Mouse (Mus musculus) forebrain, embryonic 16.5 days (tissue): ENCODE measurements at regions not wholly inside any gene's neighbourhood (a gene's known extent, or its start where the extent isn't known, plus 50 kb on each side); places are given as distances from the start of the nearest gene placed in this dataset.

Experiments
- ATAC-seq: fragments of 200-750 bp; cut with Nextera tagmentation; 2 replicates; pipeline ENCODE4 v1.8.0; 2017; ENCODE audit warnings: mild to moderate bottlenecking, moderate library complexity
- H3K27ac ChIP-seq: fragments of 300-500 bp; sonication (generic); 2 replicates; pipeline ENCODE4 v1.5.1; 2014; ENCODE audit warnings: low read length, control low read depth
- H3K27me3 ChIP-seq: fragments of 300-500 bp; sonication (generic); replicated peaks from 2 replicates; pipeline ENCODE4 v1.6.1; 2014; ENCODE audit warnings: low read length; ENCODE audit not compliant: control insufficient read depth, insufficient read depth
- H3K36me3 ChIP-seq: fragments of 300-500 bp; sonication (generic); 2 replicates; pipeline ENCODE4 v1.6.1; 2014; ENCODE audit not compliant: control insufficient read depth, insufficient read depth
- H3K4me1 ChIP-seq: fragments of 300-500 bp; sonication (generic); replicated peaks from 2 replicates; pipeline ENCODE4 v1.6.1; 2014; ENCODE audit warnings: low read length; ENCODE audit not compliant: control insufficient read depth, insufficient read depth
- H3K4me2 ChIP-seq: fragments of 300-500 bp; sonication (generic); 2 replicates; pipeline ENCODE4 v1.6.1; 2014; ENCODE audit warnings: mild to moderate bottlenecking, low read length, control low read depth
- H3K4me3 ChIP-seq: fragments of 300-500 bp; sonication (generic); replicated peaks from 2 replicates; pipeline ENCODE4 v1.5.1; 2014; ENCODE audit warnings: mild to moderate bottlenecking, low read length, control low read depth
- H3K9ac ChIP-seq: fragments of 300-500 bp; sonication (generic); replicated peaks from 2 replicates; pipeline ENCODE4 v1.6.1; 2014; ENCODE audit warnings: low read depth, low read length, control low read depth
- H3K9me3 ChIP-seq: fragments of 300-500 bp; sonication (generic); 2 replicates; pipeline ENCODE4 v1.6.1; 2016; ENCODE audit warnings: low read length; ENCODE audit not compliant: control insufficient read depth
- WGBS: fragments of 180-500 bp; shearing (Covaris S2); extraction: QIAGEN DNeasy Blood & Tissue Kit; methylation state at CpG from one replicate; pipeline ENCODE4 v1.1.7; 2014; 5-methylcytosine and 5-hydroxymethylcytosine counted together

DNA sequence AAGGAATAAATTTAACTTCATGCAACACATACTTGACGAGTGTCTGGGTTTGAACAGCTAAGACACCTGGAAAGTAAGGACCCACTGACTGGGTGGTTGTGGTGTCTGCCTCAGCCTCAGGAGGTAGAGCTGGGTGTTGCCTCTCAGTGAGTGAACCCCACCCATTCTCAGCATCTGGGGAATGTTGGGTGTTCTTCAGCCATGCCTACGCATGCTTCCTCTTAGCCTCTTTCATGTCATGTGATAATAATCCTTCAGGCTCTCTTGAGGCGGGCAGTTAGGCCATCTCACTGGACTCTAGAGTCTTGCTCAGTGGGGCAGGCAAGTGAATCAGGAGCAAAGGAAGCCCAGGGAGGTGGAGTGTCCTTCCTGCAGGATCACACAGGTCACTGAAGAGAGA is 143.4 kb upstream of the Slc38a2 start:
- 0 out of 2 replicates have a peak, but pooled peaks cover 4% of the 10 kb centered on the region for H3K9me3 ChIP-seq
- ATAC-seq: no peak
- 92% methylated on average over 3 of the region's 3 CpGs for WGBS

DNA sequence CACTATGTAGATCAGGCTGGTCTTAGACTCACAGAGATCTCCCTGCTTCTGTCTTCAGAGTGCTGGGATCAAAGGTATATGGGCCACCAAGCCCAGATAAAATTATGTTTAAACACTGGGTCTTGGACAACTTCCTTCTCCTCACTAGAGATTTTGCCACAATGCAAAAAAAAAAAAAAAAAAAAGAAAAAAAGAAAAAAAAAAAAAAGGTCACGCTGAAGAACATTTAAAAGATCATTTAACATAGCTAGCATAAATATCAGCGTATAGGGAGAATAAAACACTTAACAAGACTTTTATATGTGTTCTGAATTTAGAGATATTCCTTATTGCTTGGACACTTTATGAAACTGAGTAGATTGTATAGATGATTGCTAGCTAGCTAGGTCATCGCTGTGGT is 137.1 kb upstream of the Slc38a2 start:
- WGBS: 96% methylated on average over 3 of the region's 3 CpGs
- no peak for ATAC-seq
- H3K27me3 ChIP-seq: no peaks in the 10 kb centered on the region
- H3K4me2 ChIP-seq: no peak overlapping the region
- H3K9me3 ChIP-seq: no peaks in the 10 kb centered on the region
- H3K9ac ChIP-seq: no peak overlapping the region
- no peak overlapping the region for H3K27ac ChIP-seq
- no peaks in the 10 kb centered on the region for H3K4me1 ChIP-seq
- no peak overlapping the region for H3K4me3 ChIP-seq
- no peaks in the 10 kb centered on the region for H3K36me3 ChIP-seq

More for the DNA sequence above, 143.4 kb upstream of the Slc38a2 start:
- Histone ChIP-seq H3K9ac (no peak overlapping the region), H3K27me3 (no peaks in the 10 kb centered on the region), H3K36me3 (no peaks in the 10 kb centered on the region), H3K4me1 (no peaks in the 10 kb centered on the region), H3K4me3 (no peak overlapping the region), H3K4me2 (no peak overlapping the region), H3K27ac (no peak overlapping the region)

DNA sequence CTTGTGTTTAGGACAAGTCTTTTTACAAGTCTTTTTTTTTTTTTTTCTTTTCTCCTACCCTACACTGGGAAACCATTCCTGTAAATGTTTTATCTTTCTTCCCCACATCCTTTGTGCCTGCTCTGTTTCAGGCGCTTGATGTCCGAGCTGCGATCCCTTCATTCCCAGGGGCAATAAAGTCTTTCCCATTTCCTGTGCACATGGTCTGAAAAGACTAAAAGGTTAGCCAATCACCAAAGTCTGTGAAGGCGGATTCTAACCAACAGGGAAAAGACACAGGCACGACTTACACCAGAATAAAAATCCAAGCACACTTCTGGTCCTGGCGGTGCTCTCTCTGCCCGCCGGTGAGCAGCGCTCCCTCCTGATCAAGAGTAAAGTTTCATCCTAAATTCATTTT is 135.3 kb upstream of the Slc38a2 start:
- 87% methylated on average over 9 of the region's 9 CpGs for WGBS

DNA sequence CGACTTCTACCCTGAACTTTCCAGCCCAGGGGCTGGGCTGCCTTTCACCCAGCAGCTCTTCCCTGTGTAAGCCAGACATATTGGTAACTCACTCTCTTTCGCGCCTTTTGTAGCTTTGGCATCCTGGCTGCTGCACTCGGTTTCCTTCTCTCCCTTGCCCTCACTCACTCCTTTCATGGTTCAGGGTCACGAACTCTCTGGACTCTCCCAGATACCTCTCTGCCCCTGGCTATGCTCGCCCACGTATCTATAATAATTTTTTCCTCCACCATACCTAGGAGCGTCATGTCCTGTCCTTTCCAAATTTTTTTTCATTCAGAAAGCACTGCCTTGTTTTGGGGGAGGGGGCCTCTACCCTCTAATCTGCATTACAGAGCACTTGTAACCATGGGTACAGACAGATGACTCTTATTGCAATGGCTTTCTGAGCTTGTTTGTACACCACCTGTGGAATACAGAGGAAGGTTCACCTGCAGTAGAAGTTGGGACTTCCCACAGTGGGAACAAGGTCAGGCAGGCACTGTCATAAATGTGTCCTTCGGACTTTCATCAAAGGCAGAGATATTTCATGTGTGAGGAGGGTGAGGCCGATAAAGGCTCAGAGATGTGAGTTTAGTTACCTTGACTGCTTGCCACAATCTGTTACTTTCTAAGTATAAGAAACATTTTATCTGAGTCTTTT is 134.8 kb upstream of the Slc38a2 start:
- Histone ChIP-seq H3K9me3 (no peaks in the 10 kb centered on the region), H3K36me3 (no peaks in the 10 kb centered on the region), H3K4me2 (no peak overlapping the region), H3K9ac (no peak overlapping the region), H3K4me1 (no peaks in the 10 kb centered on the region), H3K27me3 (no peaks in the 10 kb centered on the region), H3K27ac (no peak overlapping the region), H3K4me3 (no peak overlapping the region)
- WGBS: 87% methylated on average over 10 of the region's 10 CpGs
- ATAC-seq: no peak

More for the DNA sequence above, 135.3 kb upstream of the Slc38a2 start:
- no peaks in the 10 kb centered on the region for H3K4me1 ChIP-seq
- H3K9ac ChIP-seq: no peak overlapping the region
- H3K27me3 ChIP-seq: no peaks in the 10 kb centered on the region
- H3K4me2 ChIP-seq: no peak overlapping the region
- no peak for ATAC-seq
- H3K36me3 ChIP-seq: no peaks in the 10 kb centered on the region
- H3K27ac ChIP-seq: no peak overlapping the region
- no peak overlapping the region for H3K4me3 ChIP-seq
- no peaks in the 10 kb centered on the region for H3K9me3 ChIP-seq

DNA sequence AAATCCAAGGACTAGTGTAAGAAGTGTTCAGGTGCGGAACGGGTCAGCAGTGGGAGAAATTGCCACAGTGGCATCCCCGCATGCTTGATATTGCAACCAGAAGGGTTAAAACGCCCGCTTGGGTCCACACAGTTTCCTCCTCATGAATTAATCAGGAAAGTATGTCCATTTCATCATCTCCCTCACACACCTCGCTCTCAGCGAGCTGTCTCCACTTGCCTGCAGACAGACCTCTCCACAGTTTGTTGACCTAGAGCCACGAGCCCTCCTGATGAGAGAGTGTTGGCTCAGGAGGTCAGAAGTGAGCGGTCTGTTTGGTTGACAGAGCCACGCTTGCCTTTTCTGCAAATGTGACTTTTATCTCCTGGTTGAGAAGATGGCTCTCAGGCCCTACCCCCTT is 132.9 kb upstream of the Slc38a2 start:
- no peak overlapping the region for H3K9ac ChIP-seq
- H3K4me2 ChIP-seq: no peak overlapping the region
- 89% methylated on average over 10 of the region's 10 CpGs for WGBS
- no peaks in the 10 kb centered on the region for H3K36me3 ChIP-seq
- H3K9me3 ChIP-seq: no peaks in the 10 kb centered on the region
- H3K4me3 ChIP-seq: no peak overlapping the region
- H3K27me3 ChIP-seq: no peaks in the 10 kb centered on the region
- ATAC-seq: no peak
- H3K4me1 ChIP-seq: no peaks in the 10 kb centered on the region
- H3K27ac ChIP-seq: no peak overlapping the region

DNA sequence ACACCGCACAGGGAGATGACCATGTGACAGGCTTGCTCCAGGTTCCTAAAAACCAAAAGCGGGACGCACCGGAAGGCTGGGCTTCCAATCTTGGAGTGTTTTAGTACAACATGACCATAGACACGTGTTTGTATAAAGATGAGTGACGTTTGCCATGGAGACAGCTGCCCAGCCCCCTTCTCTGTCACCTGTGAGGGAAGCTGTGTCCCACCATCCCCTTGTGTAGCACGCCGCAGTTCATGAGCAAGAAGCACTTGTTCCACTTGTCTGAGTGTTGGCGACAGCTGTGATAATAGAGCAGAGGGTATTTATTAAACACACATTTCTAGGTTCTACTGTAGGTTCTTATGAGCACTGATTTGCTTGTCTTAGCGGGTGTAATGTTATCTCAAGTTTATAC is 131.7 kb upstream of the Slc38a2 start:
- H3K27ac ChIP-seq: no peak overlapping the region
- no peak for ATAC-seq

DNA sequence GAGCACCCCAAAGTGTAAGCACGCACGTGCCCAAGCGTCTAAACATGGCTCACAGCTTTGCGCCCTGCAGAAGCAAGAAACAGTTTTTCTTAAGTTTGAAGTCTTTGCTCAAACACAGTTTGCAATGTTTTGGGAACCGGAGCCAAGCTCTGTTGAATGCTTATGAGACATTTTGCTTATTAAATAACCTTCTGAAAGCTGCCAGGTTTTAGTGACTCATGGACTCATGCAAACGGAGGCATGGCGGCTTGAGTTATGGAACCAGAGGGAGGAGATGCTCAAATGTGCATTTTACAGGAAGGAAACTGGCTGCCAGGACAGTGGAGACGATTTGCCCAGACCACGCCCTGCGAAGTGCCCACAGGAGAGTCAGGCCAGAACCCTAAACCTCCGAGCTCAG is 131.0 kb upstream of the Slc38a2 start:
- Histone ChIP-seq H3K4me1 (no peaks in the 10 kb centered on the region), H3K4me2 (no peak overlapping the region), H3K36me3 (no peaks in the 10 kb centered on the region), H3K27me3 (no peaks in the 10 kb centered on the region), H3K9me3 (no peaks in the 10 kb centered on the region), H3K4me3 (no peak overlapping the region), H3K27ac (no peak overlapping the region), H3K9ac (no peak overlapping the region)
- WGBS: 90% methylated on average over 11 of the region's 11 CpGs
- no peak for ATAC-seq

More for the DNA sequence above, 131.7 kb upstream of the Slc38a2 start:
- no peaks in the 10 kb centered on the region for H3K9me3 ChIP-seq
- no peak overlapping the region for H3K4me2 ChIP-seq
- no peak overlapping the region for H3K9ac ChIP-seq
- H3K36me3 ChIP-seq: no peaks in the 10 kb centered on the region
- no peaks in the 10 kb centered on the region for H3K4me1 ChIP-seq
- H3K4me3 ChIP-seq: no peak overlapping the region
- 92% methylated on average over 10 of the region's 10 CpGs for WGBS
- no peaks in the 10 kb centered on the region for H3K27me3 ChIP-seq

DNA sequence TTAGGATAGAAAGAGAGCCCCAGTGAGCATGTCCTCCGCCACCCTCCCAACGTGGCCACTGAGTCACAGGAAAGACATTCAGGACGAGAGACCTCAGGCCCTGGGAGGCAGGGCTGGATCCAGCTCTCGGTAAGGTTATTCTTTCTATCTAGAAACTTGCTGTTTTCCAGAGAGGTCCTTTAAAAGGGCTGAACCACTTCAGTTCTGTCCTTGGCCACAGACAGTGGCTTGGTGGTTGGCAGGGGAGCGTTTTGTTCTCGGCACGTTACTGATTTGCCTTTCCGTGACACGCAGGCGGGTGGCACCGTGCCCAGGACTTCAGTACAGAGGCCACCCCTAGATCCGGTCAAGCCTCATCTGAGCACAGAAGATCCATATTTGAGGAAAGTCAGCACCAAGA is 130.4 kb upstream of the Slc38a2 start:
- H3K27ac ChIP-seq: no peak overlapping the region
- no peaks in the 10 kb centered on the region for H3K27me3 ChIP-seq
- no peaks in the 10 kb centered on the region for H3K36me3 ChIP-seq
- H3K9ac ChIP-seq: no peak overlapping the region
- H3K4me1 ChIP-seq: no peaks in the 10 kb centered on the region
- no peak for ATAC-seq
- H3K9me3 ChIP-seq: no peaks in the 10 kb centered on the region
- H3K4me2 ChIP-seq: no peak overlapping the region
- WGBS: 89% methylated on average over 12 of the region's 12 CpGs
- no peak overlapping the region for H3K4me3 ChIP-seq

DNA sequence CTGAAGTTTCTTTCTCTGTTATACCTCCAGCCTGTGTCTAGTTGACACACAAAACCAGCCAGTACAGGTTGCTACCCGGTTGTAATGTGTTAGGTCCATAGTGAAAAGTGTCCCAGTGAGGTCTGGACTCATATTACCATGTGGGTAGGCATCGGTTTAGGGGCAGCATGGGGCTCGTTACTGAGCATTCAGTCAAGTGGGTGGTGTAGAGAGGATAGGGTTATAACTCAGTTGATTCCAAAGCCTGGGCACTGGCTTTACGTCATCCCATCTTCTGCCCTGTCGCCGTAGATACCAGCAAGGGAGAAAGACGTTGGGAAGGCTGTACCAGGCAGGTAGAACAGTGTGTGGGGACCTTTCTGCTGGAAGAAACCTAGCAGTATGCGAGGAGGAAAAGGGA is 129.2 kb upstream of the Slc38a2 start:
- no peaks in the 10 kb centered on the region for H3K4me1 ChIP-seq
- H3K27ac ChIP-seq: no peak overlapping the region
- no peak for ATAC-seq
- no peaks in the 10 kb centered on the region for H3K27me3 ChIP-seq
- H3K9me3 ChIP-seq: no peaks in the 10 kb centered on the region
- no peak overlapping the region for H3K9ac ChIP-seq
- H3K4me2 ChIP-seq: no peak overlapping the region
- no peak overlapping the region for H3K4me3 ChIP-seq
- no peaks in the 10 kb centered on the region for H3K36me3 ChIP-seq
- WGBS: 87% methylated on average over 8 of the region's 8 CpGs

DNA sequence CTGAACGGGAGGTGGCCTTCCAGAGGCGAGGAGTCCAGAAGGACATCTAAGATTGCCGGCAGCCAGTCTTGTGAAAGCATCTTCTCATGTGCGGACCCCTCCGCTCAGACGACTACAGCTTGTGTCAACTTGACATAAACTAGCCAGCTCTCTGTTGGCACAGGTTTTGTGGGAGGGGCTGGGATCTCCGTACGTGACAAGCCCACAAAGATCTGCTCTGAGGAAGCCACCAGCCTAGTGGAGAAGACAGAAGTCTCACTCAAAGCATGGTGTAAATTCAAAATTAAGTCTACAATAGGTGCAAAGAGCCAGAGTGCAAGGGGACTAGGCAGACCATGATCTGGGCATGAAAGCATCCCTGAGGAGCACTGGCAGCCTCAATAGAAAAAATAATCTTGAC is 128.4 kb upstream of the Slc38a2 start:
- no peak for ATAC-seq
- 89% methylated on average over 8 of the region's 8 CpGs for WGBS

More for the DNA sequence above, 128.4 kb upstream of the Slc38a2 start:
- Histone ChIP-seq H3K27ac (no peak overlapping the region), H3K4me2 (no peak overlapping the region), H3K36me3 (no peaks in the 10 kb centered on the region), H3K4me3 (no peak overlapping the region), H3K9ac (no peak overlapping the region), H3K4me1 (no peaks in the 10 kb centered on the region), H3K9me3 (no peaks in the 10 kb centered on the region), H3K27me3 (no peaks in the 10 kb centered on the region)
